Mouse (Mus musculus): ENCODE results near the gene Tnfsf10.
"Not testable (repeated sequence)": the region's sequence is repeated elsewhere in the genome, so short reads cannot be mapped to it uniquely, and the experiment has no call there.

Gene Tnfsf10

GRCm38 (mm10) chr3:27316559-27317287 lies at the start of gene Tnfsf10:
TSS of gene Tnfsf10 (plus strand) at chr3:27317028.
- no peak for DNase-seq (ENCODE audit: low read depth, low spot score)

GRCm38 (mm10) chr3:27267327-27267726 lies 49.5 kb upstream of the Tnfsf10 start:
- DNase-seq (ENCODE audit: low read depth, low spot score), result no peak

- no peak for DNase-seq (ENCODE audit: low read depth, low spot score)
Observed at GRCm38 (mm10) chr3:27267887-27268286, 48.9 kb upstream of the Tnfsf10 start.

- DNase-seq (ENCODE audit: low read depth, low spot score), result no peak
Observed at GRCm38 (mm10) chr3:27269151-27269550, 47.7 kb upstream of the Tnfsf10 start.

GRCm38 (mm10) chr3:27270160-27270962 lies 46.5 kb upstream of the Tnfsf10 start:
- no peak for DNase-seq (ENCODE audit: low read depth, low spot score)

- no peak for DNase-seq (ENCODE audit: low read depth, low spot score)
Observed at GRCm38 (mm10) chr3:27272926-27273745, 43.7 kb upstream of the Tnfsf10 start.

GRCm38 (mm10) chr3:27279286-27279925 lies 37.4 kb upstream of the Tnfsf10 start:
- DNase-seq (ENCODE audit: low read depth, low spot score), result not testable (repeated sequence)

- DNase-seq (ENCODE audit: low read depth, low spot score), result no peak
Observed at GRCm38 (mm10) chr3:27280280-27280749, 36.5 kb upstream of the Tnfsf10 start.

- no peak for DNase-seq (ENCODE audit: low read depth, low spot score)
Observed at GRCm38 (mm10) chr3:27283071-27283713, 33.6 kb upstream of the Tnfsf10 start.

GRCm38 (mm10) chr3:27283796-27284195 lies 33.0 kb upstream of the Tnfsf10 start:
- DNase-seq (ENCODE audit: low read depth, low spot score), result no peak

- DNase-seq (ENCODE audit: low read depth, low spot score), result no peak
Observed at GRCm38 (mm10) chr3:27284227-27284626, 32.6 kb upstream of the Tnfsf10 start.

GRCm38 (mm10) chr3:27285072-27285471 lies 31.8 kb upstream of the Tnfsf10 start:
- no peak for DNase-seq (ENCODE audit: low read depth, low spot score)

GRCm38 (mm10) chr3:27288301-27288700 lies 28.5 kb upstream of the Tnfsf10 start:
- DNase-seq (ENCODE audit: low read depth, low spot score), result no peak

GRCm38 (mm10) chr3:27288909-27289308 lies 27.9 kb upstream of the Tnfsf10 start:
- DNase-seq (ENCODE audit: low read depth, low spot score), result no peak

GRCm38 (mm10) chr3:27290285-27290684 lies 26.5 kb upstream of the Tnfsf10 start:
- DNase-seq (ENCODE audit: low read depth, low spot score), result no peak

GRCm38 (mm10) chr3:27290945-27291344 lies 25.9 kb upstream of the Tnfsf10 start:
- DNase-seq (ENCODE audit: low read depth, low spot score), result not testable (repeated sequence)

- DNase-seq (ENCODE audit: low read depth, low spot score), result not testable (repeated sequence)
Observed at GRCm38 (mm10) chr3:27291411-27291810, 25.4 kb upstream of the Tnfsf10 start.

GRCm38 (mm10) chr3:27293645-27294385 lies 23.0 kb upstream of the Tnfsf10 start:
- DNase-seq (ENCODE audit: low read depth, low spot score), result no peak

GRCm38 (mm10) chr3:27300451-27300850 lies 16.4 kb upstream of the Tnfsf10 start:
- DNase-seq (ENCODE audit: low read depth, low spot score), result no peak

Data from embryo, embryonic 11.5 days (tissue).